Mouse (Mus musculus): ENCODE results near the gene Zfp28.
A peak's percentile ranks its signal among the peaks of the same experiment; 100 is the strongest.

The Zfp28 gene

GRCm38 (mm10) chr7:6397996-6398975 lies 15.2 kb downstream of the Zfp28 start, which contains the start of gene Smim17:
Smim17 (plus strand) TSS chr7:6398715.
- DNase-seq (ENCODE audit: low read depth, low spot score): peak; percentile 56

DNA sequence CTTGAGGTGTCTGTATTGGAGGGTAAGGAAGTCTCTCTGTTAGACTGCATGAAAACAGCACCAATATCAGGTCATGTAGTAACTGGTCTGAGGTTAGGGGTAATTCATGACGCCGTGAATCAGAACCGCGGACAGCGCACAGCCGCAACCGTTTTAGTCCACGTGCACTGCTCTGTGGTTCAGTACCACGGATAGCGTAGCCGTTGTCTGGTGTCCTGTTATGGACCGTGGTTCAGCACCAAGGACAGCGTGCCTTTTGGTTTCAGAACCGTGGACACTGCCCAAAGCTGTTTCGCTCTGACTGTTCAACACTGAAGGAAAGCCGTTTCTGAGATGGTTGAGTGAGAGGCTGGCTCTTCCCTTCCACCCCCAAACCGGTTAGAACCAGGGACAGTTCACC lies 26.9 kb downstream of the Zfp28 start, which contains the start of gene Gm20715:
Gm20715 (plus strand) TSS at position 235 of the 400 bp plus-strand sequence.
- peak; percentile 97 for DNase-seq (ENCODE audit: low read depth, low spot score)

- no peak for DNase-seq (ENCODE audit: low read depth, low spot score)
These were observed 31.7 kb downstream of the Zfp28 start for GRCm38 (mm10) chr7:6414626-6415441.

GRCm38 (mm10) chr7:6415442-6415787 lies 32.3 kb downstream of the Zfp28 start:
- DNase-seq (ENCODE audit: low read depth, low spot score): no peak

GRCm38 (mm10) chr7:6419894-6420293 lies 36.8 kb downstream of the Zfp28 start:
- DNase-seq (ENCODE audit: low read depth, low spot score): no peak

- no peak for DNase-seq (ENCODE audit: low read depth, low spot score)
These were observed 46.3 kb downstream of the Zfp28 start for GRCm38 (mm10) chr7:6429381-6429780.

- DNase-seq (ENCODE audit: low read depth, low spot score): no peak
These were observed 47.2 kb downstream of the Zfp28 start for GRCm38 (mm10) chr7:6430342-6430741.

- no peak for DNase-seq (ENCODE audit: low read depth, low spot score)
These were observed 55.3 kb downstream of the Zfp28 start, which contains the start of gene Olfr1344 for GRCm38 (mm10) chr7:6438388-6438787. Olfr1344 (plus strand) TSS chr7:6438688.

GRCm38 (mm10) chr7:6441173-6441572 lies 58.1 kb downstream of the Zfp28 start:
- DNase-seq (ENCODE audit: low read depth, low spot score): no peak
